Mouse (Mus musculus) fibroblast of lung, adult 2 months (primary cell): ENCODE data around the gene Zfp1.

ENCODE experiments used
- DNase-seq: peaks from one replicate; pipeline ENCODE4 v3.0.0-alpha.2; 2011; ENCODE audit warnings: low read depth

Gene Zfp1

DNA sequence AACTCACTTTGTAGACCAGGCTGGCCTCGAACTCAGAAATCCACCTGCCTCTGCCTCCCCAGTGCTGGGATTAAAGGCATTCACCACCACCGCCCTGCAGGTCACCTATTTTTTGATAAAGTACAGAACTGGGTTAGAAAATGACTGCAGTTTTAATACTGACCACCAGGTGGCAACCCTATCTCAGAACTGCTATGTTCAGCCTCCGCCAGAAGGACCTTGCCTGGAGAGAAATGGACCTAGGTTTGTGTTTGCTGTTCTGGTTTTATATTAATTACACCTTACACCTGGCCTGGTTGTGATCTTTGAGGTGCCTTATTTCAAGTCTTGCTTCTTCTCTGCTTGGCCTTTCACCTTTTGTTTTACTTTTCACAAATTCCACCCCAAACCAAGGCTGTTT is 34.9 kb downstream of the Zfp1 start:
- DNase-seq = peak; percentile 29

- no peak for DNase-seq
Measured at GRCm38 (mm10) chr8:111678848-111679247, 35.6 kb downstream of the Zfp1 start.

GRCm38 (mm10) chr8:111680423-111681028 is 37.3 kb downstream of the Zfp1 start:
- no peak for DNase-seq

DNA sequence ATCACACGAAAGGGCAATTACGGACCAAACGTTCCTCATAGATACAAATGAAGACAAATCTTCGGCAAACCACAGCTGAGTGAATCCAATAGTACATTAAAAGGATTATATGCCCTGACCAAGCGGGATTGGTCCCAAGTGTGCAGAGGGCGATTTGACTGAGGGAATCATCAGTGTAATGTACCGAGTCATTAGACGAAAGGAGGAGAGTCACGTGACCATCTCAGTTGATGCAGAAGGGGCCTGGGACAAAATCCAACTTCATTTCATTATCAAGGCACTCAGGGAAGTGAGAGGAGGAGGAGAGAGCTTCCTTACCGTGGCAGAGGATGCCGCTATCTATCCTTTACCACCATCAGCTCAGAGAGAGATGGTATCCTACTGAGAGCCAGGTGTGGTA is 38.0 kb downstream of the Zfp1 start:
- no peak for DNase-seq

GRCm38 (mm10) chr8:111682521-111682920 is 39.3 kb downstream of the Zfp1 start:
- no peak for DNase-seq

GRCm38 (mm10) chr8:111686881-111687280 is 43.7 kb downstream of the Zfp1 start:
- no peak for DNase-seq

DNA sequence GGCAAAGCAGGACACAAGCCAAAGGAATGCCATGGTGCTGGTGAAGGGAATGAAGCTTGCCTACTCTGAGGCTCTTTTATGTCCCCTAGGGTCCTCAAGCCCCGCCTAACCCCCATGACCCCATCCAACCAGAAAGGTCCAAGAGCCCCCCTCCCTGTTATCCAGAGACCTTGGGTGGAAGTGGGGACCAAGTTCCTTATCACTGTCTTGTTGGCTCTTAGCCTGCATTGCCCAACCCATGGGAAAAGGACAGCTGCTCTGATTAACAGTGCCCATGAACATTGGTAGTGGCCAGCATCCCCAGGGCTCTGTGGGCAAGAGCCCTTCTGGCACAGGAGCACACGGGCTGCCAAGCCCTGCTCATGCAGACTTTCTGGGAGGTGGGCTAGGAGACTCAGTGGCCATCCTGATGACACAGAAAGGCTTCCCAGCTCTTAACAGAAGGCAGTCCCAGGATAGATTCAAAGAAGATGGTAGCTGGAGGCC is 47.8 kb downstream of the Zfp1 start, which contains the start of gene Ctrb1:
Gene Ctrb1, minus strand, starts transcription at position 51 of the 486 bp plus-strand sequence.
- no peak for DNase-seq

DNA sequence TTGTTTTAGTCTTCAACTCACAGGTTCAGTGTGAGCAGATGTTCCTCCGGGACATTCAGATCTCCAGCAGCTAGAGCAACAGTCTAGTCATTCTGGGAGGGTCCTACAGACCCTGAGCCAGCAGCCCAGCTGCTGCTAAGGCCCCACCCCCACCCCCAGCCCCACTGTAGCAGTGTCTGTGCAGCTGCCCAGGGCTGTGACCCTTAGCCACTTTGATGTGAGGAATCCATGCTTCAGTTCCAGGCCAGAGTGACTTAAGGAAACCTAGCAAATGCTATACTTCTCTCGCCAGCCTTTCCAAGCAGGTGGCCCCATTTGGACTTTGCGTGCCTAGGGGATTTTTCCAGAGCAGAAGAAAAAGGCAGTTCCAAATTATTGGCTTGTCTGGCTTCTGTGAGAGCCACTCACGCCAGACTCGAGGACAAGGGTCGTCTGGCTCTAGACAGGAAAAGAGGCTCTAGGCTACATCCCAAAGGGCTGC is 50.1 kb downstream of the Zfp1 start:
- no peak for DNase-seq

- no peak for DNase-seq
Measured at GRCm38 (mm10) chr8:111695441-111695840, 52.2 kb downstream of the Zfp1 start.

GRCm38 (mm10) chr8:111697655-111698054 is 54.5 kb downstream of the Zfp1 start:
- no peak for DNase-seq

DNA sequence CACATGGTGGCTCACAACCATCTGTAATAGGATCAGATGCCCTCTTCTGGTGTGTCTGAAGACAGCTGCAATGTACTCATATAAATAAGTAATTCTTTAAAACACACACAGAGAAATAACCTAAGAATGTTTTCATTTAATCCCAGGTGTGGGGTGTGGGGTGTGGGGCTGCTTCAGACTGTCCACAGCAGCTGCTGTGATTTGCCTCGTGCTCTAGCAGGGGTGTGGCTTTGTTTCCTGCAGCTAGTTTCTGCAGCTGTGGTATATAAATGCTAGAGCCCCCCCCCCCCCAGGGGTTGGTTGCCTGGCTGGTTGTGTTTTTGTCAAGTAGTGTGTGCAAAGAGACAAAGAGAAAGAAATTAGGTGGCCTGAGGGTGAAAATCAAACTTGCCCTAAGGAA is 55.8 kb downstream of the Zfp1 start:
- no peak for DNase-seq

DNA sequence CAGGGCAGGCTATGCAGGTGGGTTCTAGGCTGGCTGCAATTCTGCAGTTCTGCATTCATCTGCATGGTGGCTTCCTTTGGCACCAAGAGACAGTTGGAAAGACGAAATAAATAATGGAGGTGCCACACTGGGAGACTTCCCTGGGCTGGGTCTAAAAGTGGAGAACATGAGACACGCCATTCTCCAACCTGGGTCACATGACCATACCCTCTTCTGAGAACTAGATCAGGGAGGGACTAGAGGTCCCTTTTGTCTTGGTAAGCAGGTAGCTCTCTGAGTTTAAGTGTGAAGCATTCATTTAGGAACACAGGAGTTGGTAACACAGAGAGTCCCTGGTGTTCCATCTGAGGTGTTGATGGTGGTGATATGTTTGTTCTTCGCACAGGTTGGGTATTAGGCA is 57.0 kb downstream of the Zfp1 start:
- DNase-seq = no peak

- no peak for DNase-seq
Measured at GRCm38 (mm10) chr8:111700740-111701139, 57.5 kb downstream of the Zfp1 start.

DNA sequence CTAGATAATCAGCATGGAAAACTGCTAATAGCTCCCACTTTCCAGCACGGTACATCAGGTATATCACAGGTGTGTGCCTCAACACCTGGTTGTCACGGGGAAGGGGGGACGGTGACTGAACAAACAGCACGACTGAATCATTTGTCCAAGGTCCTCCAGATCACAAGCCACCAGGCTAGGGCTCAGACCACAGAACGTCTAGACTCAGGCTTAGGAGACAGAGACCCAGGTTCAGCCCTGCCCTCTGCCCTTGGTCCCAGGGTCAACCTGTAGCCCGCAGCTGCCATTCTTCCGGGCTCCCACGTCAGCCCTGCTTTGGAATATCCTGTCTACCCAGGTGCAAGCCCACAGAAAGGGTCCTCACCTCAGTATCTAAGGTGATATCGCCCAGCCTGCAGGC is 58.2 kb downstream of the Zfp1 start:
- DNase-seq = no peak

DNA sequence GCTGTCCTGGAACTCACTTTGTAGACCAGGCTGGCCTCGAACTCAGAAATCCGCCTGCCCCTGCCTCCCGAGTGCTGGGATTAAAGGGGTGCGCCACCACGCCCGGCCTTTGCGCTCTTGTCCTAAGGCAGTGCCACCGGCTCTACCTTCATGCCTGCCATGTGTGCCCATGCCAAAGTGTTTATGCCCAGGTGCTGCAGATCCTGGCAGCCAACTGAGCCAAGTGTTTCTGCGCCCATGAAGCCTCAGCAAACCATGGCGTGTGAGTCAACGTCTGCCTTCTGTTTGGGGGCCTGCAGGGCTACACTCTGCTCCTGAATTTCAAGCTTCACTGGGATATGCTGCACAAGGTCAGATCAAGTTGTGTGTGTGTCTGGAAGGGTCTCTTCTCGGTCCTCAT is 61.4 kb downstream of the Zfp1 start:
- DNase-seq = no peak

DNA sequence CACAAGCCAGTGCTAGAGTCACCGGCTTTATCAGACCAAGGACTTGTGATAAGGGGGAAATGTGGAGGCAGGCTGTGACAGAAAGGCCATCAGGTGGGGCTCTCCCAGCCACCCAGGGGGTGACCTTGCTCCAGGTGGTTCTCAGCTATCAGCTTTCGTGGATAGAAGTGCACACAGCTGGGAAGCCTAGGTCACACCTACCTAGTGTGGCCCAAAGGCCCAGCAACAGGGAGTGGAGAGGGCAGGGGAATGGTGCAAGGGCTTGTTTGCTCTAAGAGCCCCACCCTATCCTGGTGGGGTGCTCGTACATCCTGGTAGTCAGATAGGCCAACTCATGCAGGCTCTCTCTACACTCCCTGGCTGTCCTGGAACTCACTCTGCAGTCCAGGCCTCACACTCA is 62.0 kb downstream of the Zfp1 start:
- no peak for DNase-seq

GRCm38 (mm10) chr8:111705699-111706098 is 62.5 kb downstream of the Zfp1 start:
- DNase-seq = no peak

- no peak for DNase-seq
Measured at GRCm38 (mm10) chr8:111708265-111708664, 65.1 kb downstream of the Zfp1 start.

GRCm38 (mm10) chr8:111709223-111709622 is 66.0 kb downstream of the Zfp1 start:
- no peak for DNase-seq

GRCm38 (mm10) chr8:111710777-111711485 is 67.7 kb downstream of the Zfp1 start:
- DNase-seq = no peak

GRCm38 (mm10) chr8:111712135-111712534 is 68.9 kb downstream of the Zfp1 start:
- no peak for DNase-seq

DNA sequence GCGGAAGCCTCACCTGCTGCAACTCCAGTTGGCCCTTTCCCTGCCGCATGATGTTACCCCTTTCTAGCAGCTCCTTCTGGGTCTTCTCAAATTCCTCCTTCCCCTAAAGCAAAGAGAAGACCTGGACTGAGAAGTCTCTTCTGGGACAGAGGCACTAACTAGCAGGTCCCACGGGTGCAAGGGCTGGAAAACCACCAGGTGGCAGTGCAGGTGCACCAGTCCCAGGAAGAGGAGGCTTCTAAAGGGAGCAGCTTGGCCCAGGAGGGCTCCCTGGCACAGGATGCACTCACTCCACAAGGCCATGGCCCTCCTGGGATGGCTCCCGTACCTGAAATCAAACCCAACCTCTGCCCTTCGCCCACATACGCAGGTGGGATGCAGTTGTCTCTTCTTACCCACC is 69.4 kb downstream of the Zfp1 start:
- DNase-seq = no peak

DNA sequence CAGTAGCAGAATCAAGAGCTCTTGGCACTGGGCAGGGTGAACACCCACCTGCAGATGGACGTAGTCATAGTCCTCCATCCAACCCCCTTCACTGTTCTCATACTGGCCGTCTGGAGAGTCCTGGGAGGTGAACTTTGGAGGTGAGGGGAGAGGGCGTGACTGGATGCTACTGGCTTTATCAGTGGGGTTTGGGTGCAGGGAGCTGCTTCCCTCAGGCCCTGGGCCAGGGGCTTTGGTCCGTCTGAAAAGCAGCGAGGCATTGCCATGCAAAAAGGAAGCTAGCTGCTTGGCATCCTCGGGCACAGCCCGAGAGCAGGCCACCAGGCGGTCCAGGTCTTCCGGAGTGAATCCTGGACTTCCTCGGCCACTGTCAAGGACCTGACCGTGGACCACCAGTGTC is 70.1 kb downstream of the Zfp1 start:
- DNase-seq = no peak

DNA sequence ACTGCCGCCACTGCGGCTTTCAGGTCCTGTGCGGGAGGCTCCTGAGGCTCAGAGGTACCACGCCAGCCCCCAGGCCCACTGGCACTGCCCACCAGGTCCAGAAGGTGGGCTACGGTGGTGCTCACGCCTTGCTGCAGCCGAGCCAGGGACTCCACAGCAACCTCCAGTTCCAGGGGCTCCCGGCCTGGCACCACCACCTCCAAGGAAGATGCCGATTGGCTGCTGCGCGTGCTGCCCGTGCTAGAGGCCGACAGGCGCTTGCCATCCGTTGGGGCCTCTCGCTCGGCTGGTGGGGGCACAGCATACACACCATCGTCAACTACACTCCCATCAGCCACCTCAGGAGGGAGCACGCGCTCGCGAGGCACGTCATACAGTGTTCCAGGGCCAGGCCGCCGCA is 70.6 kb downstream of the Zfp1 start:
- no peak for DNase-seq
